11 mouse cellular contexts compared by ENCODE assay signal in the genomic region with DNA sequence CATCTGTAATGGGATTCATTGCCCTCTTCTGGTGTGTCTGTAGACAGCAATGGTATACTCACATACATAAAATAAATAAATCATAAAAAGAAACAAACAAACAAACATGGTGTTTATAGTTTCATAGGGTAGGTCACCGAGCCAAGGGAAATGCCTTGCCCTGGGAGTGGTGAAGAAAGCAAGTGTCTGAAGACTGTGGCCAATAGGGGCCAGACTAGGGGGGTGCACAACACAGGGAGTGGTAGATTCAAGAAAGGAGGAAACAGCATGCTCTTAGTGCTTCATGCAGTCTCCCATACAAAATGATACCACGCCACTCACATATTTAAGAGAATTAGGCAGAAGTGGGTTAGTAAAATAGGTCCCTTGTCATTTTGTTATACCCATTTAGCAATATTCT. TPM values are rescaled to one million over a fixed set of nuclear protein-coding genes. Genes with fewer than 3 reads are reported as not detected.
DNase-seq lines count a peak whose midpoint lies in the region; ATAC-seq and TF ChIP-seq lines count a peak whose summit lies in the region.
"Had no signal": no experiment of that assay in that cellular context is flagged by ENCODE, and none has a peak within 500 bp of the region (broad histone marks: within the 10 kb centered on the region; RNA-seq: fewer than 3 reads in every experiment).

No protein-coding gene starts in this region.

- peak overlapping the region; percentile 81 for H3K4me3 ChIP-seq in left cerebral cortex, adult 2 months
- peak overlapping the region; percentile 84 for H3K4me3 ChIP-seq in bone marrow macrophage, adult 2 months (ENCODE audit: insufficient read depth, low read length)
- H3K4me3 ChIP-seq in hindbrain, embryonic 16.5 days (ENCODE audit: low read length): peak overlapping the region; percentile 100
- peak overlapping the region; percentile 92 for H3K4me3 ChIP-seq in midbrain, postnatal 0 days (ENCODE audit: low read depth, low read length)

- TF ChIP-seq CTCF in left cerebral cortex, adult 2 months (IDR thresholded peaks at IDR 0.05): no peak
- TF ChIP-seq CTCF in bone marrow macrophage, adult 2 months (IDR thresholded peaks at IDR 0.05; ENCODE audit: low read depth, low read length): no peak
- TF ChIP-seq CTCF in midbrain, postnatal 0 days (IDR thresholded peaks at IDR 0.05): peak; percentile 27; the same call in 1 of the 2 replicates

- WGBS in hindbrain, embryonic 16.5 days: 98% methylated on average over 2 of the region's 2 CpGs
- 96% methylated on average over 2 of the region's 2 CpGs for WGBS in midbrain, postnatal 0 days

- H3K36me3 ChIP-seq in hindbrain, embryonic 16.5 days (ENCODE audit: control insufficient read depth, insufficient read depth, low read length): no peaks in the 10 kb centered on the region
- no peaks in the 10 kb centered on the region for H3K36me3 ChIP-seq in midbrain, postnatal 0 days (ENCODE audit: insufficient read depth, low read length)

- intact Hi-C loops in left cerebral cortex, adult 2 months (cut with DNase I): no loop called here

- ATAC-seq in hindbrain, embryonic 16.5 days: no peak; the same call in 1 of the 2 replicates
- peak; percentile 32; the same call in 1 of the 2 replicates for ATAC-seq in midbrain, postnatal 0 days (ENCODE audit: low FRiP score)

- H3K27me3 ChIP-seq in hindbrain, embryonic 16.5 days (replicated peaks; ENCODE audit: control insufficient read depth, insufficient read depth, low read length): peaks cover 9% of the 10 kb centered on the region
- peaks cover 7% of the 10 kb centered on the region; the same call in 1 of the 2 replicates for H3K27me3 ChIP-seq in midbrain, postnatal 0 days (ENCODE audit: insufficient read depth, low read length)

- H3K9ac ChIP-seq in hindbrain, embryonic 16.5 days (ENCODE audit: low read depth, low read length): no peak overlapping the region
- H3K9ac ChIP-seq in midbrain, postnatal 0 days (replicated peaks; ENCODE audit: low read length, poor library complexity, severe bottlenecking): peak overlapping the region; percentile 71; the same call in 1 of the 2 replicates

- H3K27ac ChIP-seq in left cerebral cortex, adult 2 months: no peak overlapping the region; the same call in 1 of the 2 replicates
- H3K27ac ChIP-seq in bone marrow macrophage, adult 2 months (ENCODE audit: insufficient read depth, low read depth, low read length): no peak overlapping the region
- H3K27ac ChIP-seq in hindbrain, embryonic 16.5 days (ENCODE audit: low read depth, low read length): no peak overlapping the region
- peak overlapping the region; percentile 62; the same call in 1 of the 2 replicates for H3K27ac ChIP-seq in midbrain, postnatal 0 days (ENCODE audit: low read depth, low read length)

- peaks cover 13% of the 10 kb centered on the region for H3K4me1 ChIP-seq in bone marrow macrophage, adult 2 months (ENCODE audit: control insufficient read depth, insufficient read depth, low read length)
- peaks cover 20% of the 10 kb centered on the region for H3K4me1 ChIP-seq in hindbrain, embryonic 16.5 days (ENCODE audit: control insufficient read depth, insufficient read depth, low read depth, low read length)
- no peaks in the 10 kb centered on the region for H3K4me1 ChIP-seq in midbrain, postnatal 0 days (ENCODE audit: insufficient read depth, low read length)

- H3K9me3 ChIP-seq in hindbrain, embryonic 16.5 days (ENCODE audit: control insufficient read depth, low read length): no peaks in the 10 kb centered on the region
- no peaks in the 10 kb centered on the region for H3K9me3 ChIP-seq in midbrain, postnatal 0 days (ENCODE audit: low read length)

- DNase-seq in left cerebral cortex, adult 2 months (ENCODE audit: extremely low spot score in 1 of 2, low spot score in 2 of 2): no peak
- DNase-seq in left cerebral cortex, adult 11 months (ENCODE audit: low spot score): no peak
- no peak for DNase-seq in midbrain, postnatal 0 days (ENCODE audit: low spot score)
- no peak for DNase-seq in embryo, embryonic 9.5 days (ENCODE audit: extremely low spot score)
- no peak for DNase-seq in cerebellum, postnatal 25 days
- no peak for DNase-seq in testis, postnatal 14 days (ENCODE audit: low spot score)

- no peak for TF ChIP-seq POLR2A in bone marrow macrophage, adult 2 months (IDR thresholded peaks at IDR 0.05; ENCODE audit: borderline replicate concordance, low read depth, low read length)

- peak overlapping the region; percentile 95 for H3K4me2 ChIP-seq in hindbrain, embryonic 16.5 days (ENCODE audit: low read length)
- H3K4me2 ChIP-seq in midbrain, postnatal 0 days (ENCODE audit: low read depth, low read length, poor library complexity, severe bottlenecking): peak overlapping the region; percentile 59

RNA-seq across cellular contexts. Expression of a gene that starts 0.6 kb away (rescaled TPM):
- total RNA-seq in left cerebral cortex, adult 2 months (2021): 10 to 100 TPM; 45.6 to 48.2 TPM
- polyA plus RNA-seq in bone marrow macrophage, adult 2 months (2012; ENCODE audit: insufficient read depth, insufficient read length, missing spikeins): 13.0 and 21.4 TPM in 2 replicates
- polyA plus RNA-seq in hindbrain, embryonic 16.5 days (2015; fragmentation: Nextera tagmentation; extraction: Ambion mirVana): 96.1 and 101 TPM in 2 replicates
- 30.9 and 50.4 TPM in 2 replicates for total RNA-seq in midbrain, postnatal 0 days (2014; rRNA removed)
- 65.6 and 69.1 TPM in 2 replicates for polyA plus RNA-seq in midbrain, postnatal 0 days (2015; fragmentation: Nextera tagmentation; extraction: Ambion mirVana)

RNA-seq across cellular contexts. Expression of a gene that starts 11.8 kb away (rescaled TPM):
- not detected for total RNA-seq in left cerebral cortex, adult 2 months (2021)
- not detected in 2 replicates for polyA plus RNA-seq in bone marrow macrophage, adult 2 months (2012; ENCODE audit: insufficient read depth, insufficient read length, missing spikeins)
- polyA plus RNA-seq in hindbrain, embryonic 16.5 days (2015; fragmentation: Nextera tagmentation; extraction: Ambion mirVana): not detected in 2 replicates
- total RNA-seq in midbrain, postnatal 0 days (2014; rRNA removed): not detected in 2 replicates
- 0.02 TPM in 1 of 2 replicates, not detected in the other for polyA plus RNA-seq in midbrain, postnatal 0 days (2015; fragmentation: Nextera tagmentation; extraction: Ambion mirVana)
- total RNA-seq: adrenal gland, postnatal 4 days; hematopoietic stem cell, adult 5-6 weeks had no signal
- polyA plus RNA-seq: small intestine, adult 2 months had no signal
